In the genomic region with DNA sequence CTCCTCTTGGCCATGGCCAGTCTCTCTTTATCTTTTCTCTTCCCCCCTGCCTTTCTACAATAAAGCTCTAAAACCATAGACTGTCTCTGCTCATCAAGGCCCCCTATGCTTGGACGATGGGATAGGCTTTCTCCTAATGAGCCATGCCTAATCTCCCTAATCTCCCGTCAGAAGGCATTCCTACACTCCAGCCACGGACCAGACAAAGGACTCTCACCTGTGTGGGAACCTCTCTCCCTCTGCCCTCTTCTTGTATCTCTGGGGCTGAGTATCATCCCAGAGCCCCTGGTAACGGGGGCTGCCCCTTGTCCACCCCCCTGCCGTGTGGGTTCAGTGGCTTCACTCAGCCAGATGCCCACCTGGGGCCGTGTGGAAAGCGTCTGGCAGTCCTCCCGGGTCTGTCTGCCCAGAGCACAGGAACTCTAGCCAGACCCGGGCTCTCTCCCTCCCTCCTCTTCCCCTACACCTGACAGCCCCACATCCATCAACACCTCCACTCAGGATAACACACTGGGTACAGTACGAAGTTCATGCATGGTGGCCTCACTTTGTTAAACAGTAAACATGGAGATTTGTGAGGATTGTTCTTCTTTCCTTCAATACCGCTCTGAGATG, we compare ENCODE assay signal across 9 mouse cellular contexts. TPM values are rescaled to one million over a fixed set of nuclear protein-coding genes. Genes with fewer than 3 reads are reported as not detected.
DNase-seq lines count a peak whose midpoint lies in the region; ATAC-seq and TF ChIP-seq lines count a peak whose summit lies in the region.
"Had no signal": no experiment of that assay in that cellular context is flagged by ENCODE, and none has a peak within 500 bp of the region (broad histone marks: within the 10 kb centered on the region; RNA-seq: fewer than 3 reads in every experiment).

No protein-coding gene starts in this region.

- no peak for TF ChIP-seq CTCF in kidney, postnatal 0 days (IDR thresholded peaks at IDR 0.05; ENCODE audit: low read depth)
- TF ChIP-seq CTCF in lung, adult 2 months (IDR thresholded peaks at IDR 0.05; ENCODE audit: insufficient read depth, low read length): no peak

- no peak for TF ChIP-seq POLR2A in lung, adult 2 months (IDR thresholded peaks at IDR 0.05; ENCODE audit: borderline replicate concordance, extremely low read depth, low read depth, low read length)

- H3K27me3 ChIP-seq in limb, embryonic 12.5 days: no peaks in the 10 kb centered on the region
- H3K27me3 ChIP-seq in limb, embryonic 10.5 days (ENCODE audit: low read depth, poor library complexity, severe bottlenecking): no peaks in the 10 kb centered on the region
- H3K27me3 ChIP-seq in kidney, postnatal 0 days (ENCODE audit: insufficient read depth, low read length): no peaks in the 10 kb centered on the region
- no peaks in the 10 kb centered on the region for H3K27me3 ChIP-seq in neural tube, embryonic 15.5 days (replicated peaks)

- H3K4me3 ChIP-seq in limb, embryonic 12.5 days (replicated peaks): no peak overlapping the region
- H3K4me3 ChIP-seq in limb, embryonic 10.5 days: no peak overlapping the region
- no peak overlapping the region for H3K4me3 ChIP-seq in kidney, postnatal 0 days (replicated peaks; ENCODE audit: low read depth, low read length)
- H3K4me3 ChIP-seq in neural tube, embryonic 15.5 days (replicated peaks): no peak overlapping the region
- no peak overlapping the region for H3K4me3 ChIP-seq in lung, adult 2 months (replicated peaks; ENCODE audit: extremely low read depth, low read depth, low read length)
- H3K4me3 ChIP-seq: myocyte had no signal

- H3K27ac ChIP-seq in limb, embryonic 12.5 days: no peak overlapping the region
- no peak overlapping the region for H3K27ac ChIP-seq in limb, embryonic 10.5 days
- no peak overlapping the region for H3K27ac ChIP-seq in kidney, postnatal 0 days
- H3K27ac ChIP-seq in neural tube, embryonic 15.5 days (replicated peaks): no peak overlapping the region

- no peaks in the 10 kb centered on the region for H3K9me3 ChIP-seq in limb, embryonic 12.5 days
- no peaks in the 10 kb centered on the region for H3K9me3 ChIP-seq in limb, embryonic 10.5 days (replicated peaks)
- H3K9me3 ChIP-seq in kidney, postnatal 0 days (replicated peaks; ENCODE audit: low read length): no peaks in the 10 kb centered on the region
- no peaks in the 10 kb centered on the region for H3K9me3 ChIP-seq in neural tube, embryonic 15.5 days (replicated peaks)

- H3K9ac ChIP-seq in limb, embryonic 12.5 days (replicated peaks): no peak overlapping the region
- H3K9ac ChIP-seq in kidney, postnatal 0 days (ENCODE audit: low read depth, low read length): no peak overlapping the region
- H3K9ac ChIP-seq in neural tube, embryonic 15.5 days (replicated peaks): no peak overlapping the region

- ATAC-seq in limb, embryonic 12.5 days (ENCODE audit: insufficient number of reproducible peaks, insufficient read depth, low FRiP score, low TSS enrichment, low read depth): no peak
- peak; percentile 87 for ATAC-seq in kidney, postnatal 0 days (replicated peaks; ENCODE audit: low FRiP score, low read depth)
- ATAC-seq in neural tube, embryonic 15.5 days (ENCODE audit: low FRiP score): peak; percentile 39; the same call in 1 of the 2 replicates
- ATAC-seq in frontal cortex, adult (ENCODE audit: low TSS enrichment): no peak

- no peaks in the 10 kb centered on the region; the same call in 1 of the 2 replicates for H3K4me1 ChIP-seq in limb, embryonic 12.5 days (replicated peaks)
- no peaks in the 10 kb centered on the region for H3K4me1 ChIP-seq in limb, embryonic 10.5 days
- H3K4me1 ChIP-seq in kidney, postnatal 0 days (replicated peaks; ENCODE audit: insufficient read depth, low read length): no peaks in the 10 kb centered on the region
- 0 out of 2 replicates have a peak, but pooled peaks cover 2% of the 10 kb centered on the region for H3K4me1 ChIP-seq in neural tube, embryonic 15.5 days
- no peaks in the 10 kb centered on the region for H3K4me1 ChIP-seq in lung, adult 2 months (ENCODE audit: control insufficient read depth, insufficient read depth, low read length)

- 0 out of 2 replicates have a peak overlapping the region, but pooled peaks have one; percentile 13 for H3K4me2 ChIP-seq in limb, embryonic 12.5 days
- no peak overlapping the region for H3K4me2 ChIP-seq in kidney, postnatal 0 days (ENCODE audit: low read length)
- no peak overlapping the region for H3K4me2 ChIP-seq in neural tube, embryonic 15.5 days

- WGBS in limb, embryonic 12.5 days: 21% methylated on average over 11 of the region's 11 CpGs
- WGBS in limb, embryonic 10.5 days: 21% methylated on average over 11 of the region's 11 CpGs
- 14% methylated on average over 11 of the region's 11 CpGs for WGBS in kidney, postnatal 0 days
- 21% methylated on average over 11 of the region's 11 CpGs for WGBS in neural tube, embryonic 15.5 days
- WGBS in lung, adult 2 months: 18% methylated on average over 11 of the region's 11 CpGs

- 0 out of 2 replicates have a peak, but pooled peaks cover under 1% of the 10 kb centered on the region for H3K36me3 ChIP-seq in limb, embryonic 12.5 days
- no peaks in the 10 kb centered on the region for H3K36me3 ChIP-seq in limb, embryonic 10.5 days
- H3K36me3 ChIP-seq in kidney, postnatal 0 days (ENCODE audit: insufficient read depth, low read length): no peaks in the 10 kb centered on the region
- no peaks in the 10 kb centered on the region for H3K36me3 ChIP-seq in neural tube, embryonic 15.5 days

- no peak for DNase-seq in limb, embryonic 10.5 days (ENCODE audit: low spot score)
- peak; percentile 37 to 38 for DNase-seq in heart, postnatal 10 days
- no peak for DNase-seq in kidney, postnatal 0 days (ENCODE audit: low spot score)
- no peak for DNase-seq in layer of hippocampus, adult 8-10 months (ENCODE audit: low spot score in 2 of 2)
- DNase-seq in lung, adult 2 months: no peak

- intact Hi-C loops in heart, postnatal 10 days (cut with DNase I): loop anchor here (10.0 kb wide), 1 partner anchor 854 kb away; no protein-coding TSS in a partner anchor

RNA-seq across cellular contexts. Expression of a gene that starts 37.2 kb away (rescaled TPM):
- polyA plus RNA-seq in limb, embryonic 12.5 days (2016; fragmentation: Nextera tagmentation; extraction: Ambion mirVana): 13.2 and 14.7 TPM in 2 replicates
- polyA plus RNA-seq in limb, embryonic 10.5 days (2016; fragmentation: Nextera tagmentation; extraction: Ambion mirVana): 9.9 and 10.3 TPM in 2 replicates
- total RNA-seq in heart, postnatal 10 days (2021): 1 to 10 TPM; 6.9 to 7.4 TPM
- polyA plus RNA-seq in kidney, postnatal 0 days (2015; fragmentation: Nextera tagmentation; extraction: Ambion mirVana): 21.5 and 22.1 TPM in 2 replicates
- polyA plus RNA-seq in neural tube, embryonic 15.5 days (2015; fragmentation: Nextera tagmentation; extraction: Ambion mirVana): 53.4 and 63.0 TPM in 2 replicates
- total RNA-seq in layer of hippocampus, adult 8-10 months (2022): 10 to 100 TPM; 55.2 to 56.6 (median 55.9) TPM
- 12.0 and 13.7 TPM in 2 replicates for polyA plus RNA-seq in lung, adult 2 months (2012; rRNA removed)

Comparison
In these comparisons a context has a peak if more than half of its experiments do, and no peak if none do; other contexts are left out.
1. ATAC-seq: peak in kidney, postnatal 0 days (single experiment) and neural tube, embryonic 15.5 days (single experiment); none in limb, embryonic 12.5 days (single experiment) and frontal cortex, adult (single experiment).
2. DNase-seq: peak in heart, postnatal 10 days (2 of 2); none in limb, embryonic 10.5 days (single experiment), kidney, postnatal 0 days (single experiment), layer of hippocampus, adult 8-10 months (0 of 2) and lung, adult 2 months (single experiment).